Mouse (Mus musculus): ENCODE results near the gene Tmx2. TPM values are rescaled to one million over a fixed set of nuclear protein-coding genes. Genes with fewer than 3 reads are reported as not detected.

The Tmx2 gene
- polyA plus RNA-seq, 1 experiment from 2014 or later, result 140 TPM

DNA sequence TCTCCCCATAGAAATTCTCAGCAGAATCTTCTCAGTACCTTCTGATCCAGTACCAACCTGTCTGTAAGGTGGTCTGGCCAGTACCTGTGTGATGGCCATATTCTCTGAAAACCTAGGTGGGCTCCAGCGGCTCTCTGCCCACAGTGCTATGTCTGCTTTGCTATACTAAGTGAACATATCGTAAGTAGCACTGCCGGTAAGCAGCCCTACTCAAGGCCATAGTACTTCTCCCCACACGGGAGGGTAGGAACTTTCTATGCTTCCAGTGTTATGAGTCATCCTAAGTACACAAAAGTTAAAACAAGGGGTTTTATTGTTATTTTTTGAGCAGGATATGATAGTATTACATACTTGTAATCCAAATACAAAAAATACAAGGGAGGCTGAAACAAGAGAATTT is 44.9 kb downstream of the Tmx2 start:
- peak overlapping the region; percentile 53 for H3K4me2 ChIP-seq (replicated peaks)
- no peaks in the 10 kb centered on the region for H3K9me3 ChIP-seq
- peaks cover 64% of the 10 kb centered on the region for H3K4me1 ChIP-seq (replicated peaks)
- no peaks in the 10 kb centered on the region for H3K27me3 ChIP-seq (replicated peaks)
- H3K36me3 ChIP-seq, result no peaks in the 10 kb centered on the region
- H3K27ac ChIP-seq, result peak overlapping the region; percentile 94
- peak; percentile 32 for ATAC-seq
- 0 out of 2 replicates have a peak overlapping the region, but pooled peaks have one; percentile 3 for H3K4me3 ChIP-seq (replicated peaks)
- H3K9ac ChIP-seq, result peak overlapping the region; percentile 26; the same call in 1 of the 2 replicates
- 32% methylated on average over 4 of the region's 4 CpGs for WGBS

DNA sequence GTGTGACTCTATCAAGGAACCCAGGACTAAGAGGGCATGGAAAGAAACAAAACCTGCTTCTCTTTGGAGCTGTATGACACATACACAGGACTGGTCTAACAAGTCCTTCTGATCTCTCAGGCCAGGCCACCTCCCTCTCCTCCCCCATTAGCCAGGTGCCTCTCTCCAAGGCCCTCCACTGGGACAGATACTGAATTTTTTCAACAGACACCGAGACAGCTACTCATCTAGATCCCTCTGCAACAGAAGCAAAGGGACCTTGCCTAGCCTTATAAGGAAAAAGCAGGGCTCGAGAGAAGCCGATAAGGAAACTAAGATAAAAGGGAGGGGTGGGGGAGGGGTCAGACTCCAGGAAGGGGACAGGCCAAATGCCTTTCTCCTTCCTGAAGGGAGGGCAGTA is 45.9 kb downstream of the Tmx2 start:
- no peak overlapping the region for H3K9ac ChIP-seq
- H3K36me3 ChIP-seq, result no peaks in the 10 kb centered on the region
- H3K4me1 ChIP-seq (replicated peaks), result peaks cover 59% of the 10 kb centered on the region
- H3K9me3 ChIP-seq, result no peaks in the 10 kb centered on the region
- no peaks in the 10 kb centered on the region for H3K27me3 ChIP-seq (replicated peaks)
- WGBS, result 3% methylated on average over 3 of the region's 3 CpGs
- H3K4me2 ChIP-seq (replicated peaks), result peak overlapping the region; percentile 25
- peak; percentile 66 for ATAC-seq
- peak overlapping the region; percentile 59 for H3K27ac ChIP-seq
- H3K4me3 ChIP-seq (replicated peaks), result no peak overlapping the region

- Histone ChIP-seq H3K4me2 (replicated peaks) (0 out of 2 replicates have a peak overlapping the region, but pooled peaks have one; percentile 25), H3K9ac (no peak overlapping the region)
- 100% methylated on average over 1 of the region's 1 CpGs for WGBS
Measured at GRCm38 (mm10) chr2:84632001-84632400, 46.9 kb downstream of the Tmx2 start.

DNA sequence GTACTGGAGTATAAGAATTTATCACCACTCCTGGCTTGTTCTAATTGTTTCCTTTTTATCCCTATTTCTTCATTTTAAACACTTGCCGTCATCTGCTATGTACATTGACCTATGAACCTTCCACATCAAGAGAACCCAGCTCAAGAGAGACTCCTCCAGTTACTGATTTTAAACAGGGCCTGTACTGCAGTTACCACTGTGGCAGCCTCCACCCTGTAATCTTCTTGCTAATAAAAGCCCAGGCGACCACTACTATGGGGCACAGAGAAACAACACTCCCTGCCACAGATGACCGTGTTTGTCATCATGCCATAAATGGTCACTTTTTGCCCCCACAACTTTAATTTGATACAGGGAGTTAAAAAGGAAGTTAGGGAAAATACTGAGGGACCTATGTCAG is 51.9 kb downstream of the Tmx2 start:
- Histone ChIP-seq H3K27me3 (replicated peaks) (no peaks in the 10 kb centered on the region), H3K4me3 (replicated peaks) (no peak overlapping the region), H3K36me3 (peaks cover 5% of the 10 kb centered on the region; the same call in 1 of the 2 replicates), H3K9me3 (no peaks in the 10 kb centered on the region), H3K4me2 (replicated peaks) (no peak overlapping the region), H3K9ac (no peak overlapping the region), H3K27ac (peak overlapping the region; percentile 64), H3K4me1 (replicated peaks) (peaks cover 28% of the 10 kb centered on the region)
- WGBS, result 23% methylated on average over 3 of the region's 3 CpGs
- ATAC-seq, result peak; percentile 78

More at GRCm38 (mm10) chr2:84632001-84632400, 46.9 kb downstream of the Tmx2 start:
- no peak overlapping the region for H3K4me3 ChIP-seq (replicated peaks)
- no peaks in the 10 kb centered on the region for H3K36me3 ChIP-seq
- no peak for ATAC-seq
- no peaks in the 10 kb centered on the region for H3K9me3 ChIP-seq
- H3K4me1 ChIP-seq (replicated peaks), result peaks cover 51% of the 10 kb centered on the region
- no peaks in the 10 kb centered on the region for H3K27me3 ChIP-seq (replicated peaks)
- H3K27ac ChIP-seq, result peak overlapping the region; percentile 59

GRCm38 (mm10) chr2:84626366-84626975 is 52.5 kb downstream of the Tmx2 start:
- peak overlapping the region; percentile 64 for H3K27ac ChIP-seq
- H3K9me3 ChIP-seq, result no peaks in the 10 kb centered on the region
- ATAC-seq, result peak; percentile 14
- H3K4me2 ChIP-seq (replicated peaks), result peak overlapping the region; percentile 15
- no peak overlapping the region for H3K4me3 ChIP-seq (replicated peaks)
- 59% methylated on average over 7 of the region's 7 CpGs for WGBS
- H3K36me3 ChIP-seq, result peaks cover 5% of the 10 kb centered on the region; the same call in 1 of the 2 replicates
- H3K9ac ChIP-seq, result no peak overlapping the region
- peaks cover 23% of the 10 kb centered on the region for H3K4me1 ChIP-seq (replicated peaks)
- H3K27me3 ChIP-seq (replicated peaks), result no peaks in the 10 kb centered on the region

DNA sequence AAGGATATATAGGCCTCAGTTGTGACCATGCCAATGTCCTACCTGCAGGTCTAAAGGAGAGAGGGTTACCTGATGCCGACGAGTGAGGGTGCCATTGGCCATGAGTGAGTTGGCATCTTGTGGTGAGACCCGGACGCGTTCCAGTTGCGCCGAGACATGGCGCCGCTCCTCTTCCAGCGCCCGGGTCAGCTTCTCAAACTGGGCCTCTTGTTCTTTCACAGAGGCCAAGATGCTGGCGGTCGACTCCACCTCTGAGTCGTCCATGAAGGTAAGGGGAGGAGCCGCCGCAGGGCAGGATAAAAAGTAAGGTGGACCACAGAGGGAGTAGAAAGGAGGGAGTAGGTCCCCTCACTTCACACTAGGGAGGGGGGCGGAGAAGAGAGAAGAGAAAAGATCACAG is 54.7 kb downstream of the Tmx2 start:
- H3K4me2 ChIP-seq (replicated peaks), result no peak overlapping the region
- peaks cover 16% of the 10 kb centered on the region for H3K36me3 ChIP-seq
- H3K9me3 ChIP-seq, result no peaks in the 10 kb centered on the region
- H3K27ac ChIP-seq, result no peak overlapping the region
- no peak overlapping the region for H3K4me3 ChIP-seq (replicated peaks)
- H3K9ac ChIP-seq, result no peak overlapping the region
- ATAC-seq, result no peak
- H3K27me3 ChIP-seq (replicated peaks), result no peaks in the 10 kb centered on the region
- peaks cover 23% of the 10 kb centered on the region for H3K4me1 ChIP-seq (replicated peaks)
- 90% methylated on average over 17 of the region's 17 CpGs for WGBS

- Histone ChIP-seq H3K9ac (no peak overlapping the region), H3K27ac (no peak overlapping the region), H3K4me2 (replicated peaks) (no peak overlapping the region), H3K4me1 (replicated peaks) (peaks cover 20% of the 10 kb centered on the region), H3K4me3 (replicated peaks) (no peak overlapping the region), H3K9me3 (no peaks in the 10 kb centered on the region), H3K36me3 (peaks cover 16% of the 10 kb centered on the region), H3K27me3 (replicated peaks) (no peaks in the 10 kb centered on the region)
- 87% methylated on average over 3 of the region's 3 CpGs for WGBS
- no peak for ATAC-seq
Measured at GRCm38 (mm10) chr2:84623428-84624119, 55.4 kb downstream of the Tmx2 start.

DNA sequence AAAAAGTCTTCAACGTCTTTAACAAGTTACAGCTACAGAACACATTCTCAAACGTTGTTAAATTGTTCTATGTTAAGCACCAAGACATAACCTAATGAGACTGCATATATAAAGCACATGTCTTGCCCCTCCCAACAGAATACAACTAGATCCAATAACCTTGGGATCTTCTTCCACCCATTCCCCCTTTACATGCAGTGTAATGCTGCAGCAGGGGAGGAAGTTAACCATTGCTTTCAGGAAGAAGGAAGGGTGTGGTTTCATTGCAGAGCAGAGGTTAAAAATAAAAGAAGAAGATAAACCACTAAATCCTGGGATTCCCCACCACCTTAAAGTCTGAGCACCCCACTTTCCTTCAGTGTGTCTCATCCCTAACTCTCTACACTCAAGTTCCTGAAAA is 56.3 kb downstream of the Tmx2 start:
- Histone ChIP-seq H3K36me3 (peaks cover 16% of the 10 kb centered on the region), H3K4me1 (replicated peaks) (peaks cover 17% of the 10 kb centered on the region), H3K4me3 (replicated peaks) (no peak overlapping the region), H3K27ac (no peak overlapping the region), H3K9ac (no peak overlapping the region), H3K9me3 (no peaks in the 10 kb centered on the region), H3K27me3 (replicated peaks) (no peaks in the 10 kb centered on the region), H3K4me2 (replicated peaks) (no peak overlapping the region)
- ATAC-seq, result no peak
- 69% methylated on average over 2 of the region's 2 CpGs for WGBS

Other genes with a start within 250 kb of the Tmx2 start
- 40.9 and 46.9 TPM in 2 replicates for gene Tfpi, start 202.4 kb downstream of the Tmx2 start, polyA plus RNA-seq (2015; fragmentation: Nextera tagmentation; extraction: Ambion mirVana)
- 60.7 and 64.4 TPM in 2 replicates for gene Ctnnd1, start 28.4 kb downstream of the Tmx2 start, polyA plus RNA-seq (2015; fragmentation: Nextera tagmentation; extraction: Ambion mirVana)
- gene Btbd18, start 20.1 kb downstream of the Tmx2 start, polyA plus RNA-seq (2015; fragmentation: Nextera tagmentation; extraction: Ambion mirVana), result 0.05 and 0.06 TPM in 2 replicates
- 225 and 234 TPM in 2 replicates for gene Selenoh, start 8.4 kb downstream of the Tmx2 start, polyA plus RNA-seq (2015; fragmentation: Nextera tagmentation; extraction: Ambion mirVana)
- gene Gm28635, start 1.1 kb downstream of the Tmx2 start, polyA plus RNA-seq (2015; fragmentation: Nextera tagmentation; extraction: Ambion mirVana), result not detected in 2 replicates
- gene Med19, start 738 bp downstream of the Tmx2 start, polyA plus RNA-seq (2015; fragmentation: Nextera tagmentation; extraction: Ambion mirVana), result 32.5 and 34.7 TPM in 2 replicates
- gene Zdhhc5, start 36.0 kb upstream of the Tmx2 start, polyA plus RNA-seq (2015; fragmentation: Nextera tagmentation; extraction: Ambion mirVana), result 24.6 and 26.5 TPM in 2 replicates
- gene Clp1, start 48.2 kb upstream of the Tmx2 start, polyA plus RNA-seq (2015; fragmentation: Nextera tagmentation; extraction: Ambion mirVana), result 26.3 and 26.7 TPM in 2 replicates
- 5.1 and 6.0 TPM in 2 replicates for gene Ypel4, start 54.9 kb upstream of the Tmx2 start, polyA plus RNA-seq (2015; fragmentation: Nextera tagmentation; extraction: Ambion mirVana)
- gene Gm19426, start 64.5 kb upstream of the Tmx2 start, polyA plus RNA-seq (2015; fragmentation: Nextera tagmentation; extraction: Ambion mirVana), result 5.5 and 6.1 TPM in 2 replicates
- 59.7 and 60.5 TPM in 2 replicates for gene Serping1, start 96.3 kb upstream of the Tmx2 start, polyA plus RNA-seq (2015; fragmentation: Nextera tagmentation; extraction: Ambion mirVana)
- gene Ube2l6, start 119.7 kb upstream of the Tmx2 start, polyA plus RNA-seq (2015; fragmentation: Nextera tagmentation; extraction: Ambion mirVana), result 46.5 TPM in 2 replicates
- gene Smtnl1, start 143.5 kb upstream of the Tmx2 start, polyA plus RNA-seq (2015; fragmentation: Nextera tagmentation; extraction: Ambion mirVana), result 0.08 and 0.13 TPM in 2 replicates
- 56.1 and 67.2 TPM in 2 replicates for gene Timm10, start 147.9 kb upstream of the Tmx2 start, polyA plus RNA-seq (2015; fragmentation: Nextera tagmentation; extraction: Ambion mirVana)
- 15.0 and 16.3 TPM in 2 replicates for gene Slc43a1, start 159.7 kb upstream of the Tmx2 start, polyA plus RNA-seq (2015; fragmentation: Nextera tagmentation; extraction: Ambion mirVana)
- 1.2 and 1.7 TPM in 2 replicates for gene Rtn4rl2, start 207.6 kb upstream of the Tmx2 start, polyA plus RNA-seq (2015; fragmentation: Nextera tagmentation; extraction: Ambion mirVana)